Mouse (Mus musculus): Measurements from ENCODE around the gene Irf2. TPM values are rescaled to one million over a fixed set of nuclear protein-coding genes. Genes with fewer than 3 reads are reported as not detected.
A peak's percentile ranks its signal among the peaks of the same experiment; 100 is the strongest.

Irf2 gene
- polyA plus RNA-seq, 1 experiment from 2014 or later, result 10.2 TPM

- peaks cover 13% of the 10 kb centered on the region for H3K4me1 ChIP-seq
- no peaks in the 10 kb centered on the region for H3K9me3 ChIP-seq (replicated peaks)
- no peak overlapping the region for H3K27ac ChIP-seq (replicated peaks)
- WGBS, result 83% methylated on average over 6 of the region's 6 CpGs
- no peaks in the 10 kb centered on the region for H3K36me3 ChIP-seq
- no peak for ATAC-seq (ENCODE audit: low FRiP score)
- no peak overlapping the region for H3K4me2 ChIP-seq
- H3K4me3 ChIP-seq (replicated peaks), result no peak overlapping the region
- no peak overlapping the region for H3K9ac ChIP-seq (replicated peaks)
- no peaks in the 10 kb centered on the region for H3K27me3 ChIP-seq (replicated peaks)
Measured at GRCm38 (mm10) chr8:46887396-46887795, 147.9 kb downstream of the Irf2 start.

GRCm38 (mm10) chr8:46888575-46888974 lies 149.0 kb downstream of the Irf2 start:
- Histone ChIP-seq H3K36me3 (no peaks in the 10 kb centered on the region), H3K9me3 (replicated peaks) (no peaks in the 10 kb centered on the region), H3K9ac (replicated peaks) (no peak overlapping the region), H3K4me3 (replicated peaks) (no peak overlapping the region), H3K27me3 (replicated peaks) (no peaks in the 10 kb centered on the region), H3K27ac (replicated peaks) (no peak overlapping the region; the same call in none of the 2 replicates), H3K4me1 (peaks cover 19% of the 10 kb centered on the region), H3K4me2 (no peak overlapping the region)
- 64% methylated on average over 4 of the region's 4 CpGs for WGBS
- no peak; the same call in 1 of the 2 replicates for ATAC-seq (ENCODE audit: low FRiP score)

GRCm38 (mm10) chr8:46890241-46890640 lies 150.7 kb downstream of the Irf2 start:
- Histone ChIP-seq H3K9ac (replicated peaks) (no peak overlapping the region), H3K4me1 (peaks cover 19% of the 10 kb centered on the region), H3K4me3 (replicated peaks) (no peak overlapping the region), H3K9me3 (replicated peaks) (no peaks in the 10 kb centered on the region), H3K27me3 (replicated peaks) (no peaks in the 10 kb centered on the region), H3K27ac (replicated peaks) (no peak overlapping the region), H3K4me2 (no peak overlapping the region), H3K36me3 (no peaks in the 10 kb centered on the region)
- no peak for ATAC-seq (ENCODE audit: low FRiP score)
- WGBS, result 91% methylated on average over 4 of the region's 4 CpGs

- 65% methylated on average over 22 of the region's 22 CpGs for WGBS
- ATAC-seq (ENCODE audit: low FRiP score), result peak; percentile 41; the same call in 1 of the 2 replicates
- H3K4me3 ChIP-seq (replicated peaks), result no peak overlapping the region
- H3K36me3 ChIP-seq, result no peaks in the 10 kb centered on the region
- no peaks in the 10 kb centered on the region for H3K27me3 ChIP-seq (replicated peaks)
- H3K9me3 ChIP-seq (replicated peaks), result no peaks in the 10 kb centered on the region
- peaks cover 19% of the 10 kb centered on the region for H3K4me1 ChIP-seq
- H3K27ac ChIP-seq (replicated peaks), result peak overlapping the region; percentile 51
- H3K4me2 ChIP-seq, result peak overlapping the region; percentile 32
- H3K9ac ChIP-seq (replicated peaks), result no peak overlapping the region
Measured at GRCm38 (mm10) chr8:46892511-46893273, 153.2 kb downstream of the Irf2 start.

GRCm38 (mm10) chr8:46894385-46894784 lies 154.9 kb downstream of the Irf2 start:
- no peaks in the 10 kb centered on the region for H3K9me3 ChIP-seq (replicated peaks)
- no peak overlapping the region for H3K27ac ChIP-seq (replicated peaks)
- no peaks in the 10 kb centered on the region for H3K27me3 ChIP-seq (replicated peaks)
- no peak overlapping the region for H3K4me2 ChIP-seq
- H3K4me1 ChIP-seq, result peaks cover 10% of the 10 kb centered on the region
- ATAC-seq (ENCODE audit: low FRiP score), result no peak
- H3K9ac ChIP-seq (replicated peaks), result no peak overlapping the region
- no peak overlapping the region for H3K4me3 ChIP-seq (replicated peaks)
- 95% methylated on average over 2 of the region's 2 CpGs for WGBS
- H3K36me3 ChIP-seq, result no peaks in the 10 kb centered on the region

GRCm38 (mm10) chr8:46896005-46896404 lies 156.5 kb downstream of the Irf2 start:
- no peak for ATAC-seq (ENCODE audit: low FRiP score)
- H3K4me1 ChIP-seq, result peaks cover 7% of the 10 kb centered on the region
- H3K27ac ChIP-seq (replicated peaks), result no peak overlapping the region
- no peaks in the 10 kb centered on the region for H3K9me3 ChIP-seq (replicated peaks)
- 95% methylated on average over 5 of the region's 5 CpGs for WGBS
- H3K27me3 ChIP-seq (replicated peaks), result no peaks in the 10 kb centered on the region
- no peak overlapping the region for H3K4me3 ChIP-seq (replicated peaks)
- H3K4me2 ChIP-seq, result no peak overlapping the region
- H3K9ac ChIP-seq (replicated peaks), result no peak overlapping the region
- H3K36me3 ChIP-seq, result no peaks in the 10 kb centered on the region

- Histone ChIP-seq H3K36me3 (no peaks in the 10 kb centered on the region), H3K4me1 (peaks cover 7% of the 10 kb centered on the region), H3K4me2 (no peak overlapping the region), H3K9ac (replicated peaks) (no peak overlapping the region), H3K27me3 (replicated peaks) (no peaks in the 10 kb centered on the region), H3K4me3 (replicated peaks) (no peak overlapping the region), H3K9me3 (replicated peaks) (no peaks in the 10 kb centered on the region), H3K27ac (replicated peaks) (no peak overlapping the region)
- no peak for ATAC-seq (ENCODE audit: low FRiP score)
- 96% methylated on average over 3 of the region's 3 CpGs for WGBS
Measured at GRCm38 (mm10) chr8:46896704-46897103, 157.2 kb downstream of the Irf2 start.

Other genes starting within 250 kb of the Irf2 start
- gene Cenpu, start 187.7 kb upstream of the Irf2 start, polyA plus RNA-seq (2015; fragmentation: Nextera tagmentation; extraction: Ambion mirVana), result 6.3 and 8.2 TPM in 2 replicates
- gene Primpol, start 122.5 kb upstream of the Irf2 start, polyA plus RNA-seq (2015; fragmentation: Nextera tagmentation; extraction: Ambion mirVana), result 8.4 and 9.5 TPM in 2 replicates
- 192 and 212 TPM in 2 replicates for gene Casp3, start 122.4 kb upstream of the Irf2 start, polyA plus RNA-seq (2015; fragmentation: Nextera tagmentation; extraction: Ambion mirVana)
- gene Enpp6, start 247.2 kb downstream of the Irf2 start, polyA plus RNA-seq (2015; fragmentation: Nextera tagmentation; extraction: Ambion mirVana), result 1.3 and 1.5 TPM in 2 replicates

All from neural tube, embryonic 15.5 days (tissue).